Mouse (Mus musculus): ENCODE data around the gene Nptxr. TPM values are rescaled to one million over a fixed set of nuclear protein-coding genes. Genes with fewer than 3 reads are reported as not detected.

Gene Nptxr
- total and polyA plus RNA-seq, 3 experiments: 0.09 to 2.1 (median 0.14) TPM

DNA sequence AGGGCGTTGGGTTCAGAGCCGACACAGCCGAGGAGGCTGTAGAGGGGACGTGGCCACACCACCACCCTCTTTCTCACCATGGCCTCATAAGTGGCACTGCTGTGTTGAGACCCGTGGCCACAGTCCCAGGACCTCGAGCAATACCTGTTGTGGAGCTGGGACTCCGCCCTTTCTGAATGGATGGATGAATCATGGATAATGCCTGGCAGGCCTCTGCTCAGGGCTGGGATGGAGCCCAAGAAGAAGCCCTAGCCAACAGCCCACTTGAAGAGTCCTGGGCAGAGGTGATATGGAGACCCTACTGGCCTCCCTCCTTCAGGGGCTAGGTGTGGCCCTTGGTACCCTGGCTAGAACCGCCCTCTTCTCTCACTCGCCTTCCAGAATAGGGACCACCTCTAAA lies 41.6 kb downstream of the Nptxr start:
- dilution Hi-C loops (cut with MboI; ENCODE audit: extremely low pct_ligation_motif_present, extremely low pct_unique_long_range_greater_than_20kb, low sequenced_read_pairs) (no loop called here), in situ Hi-C loops (cut with MboI; ENCODE audit: low pct_ligation_motif_present, low pct_unique_long_range_greater_than_20kb, low sequenced_read_pairs) (no loop called here)
- Histone ChIP-seq H3K27me3 (replicated peaks) (no peaks in the 10 kb centered on the region), H3K27ac (ENCODE audit: insufficient read depth, low read depth) (no peak overlapping the region), H3K9ac (ENCODE audit: insufficient read depth, low read depth) (no peak overlapping the region), H3K9me3 (replicated peaks; ENCODE audit: low read length) (no peaks in the 10 kb centered on the region), H3K4me2 (ENCODE audit: insufficient read depth, low read depth, poor library complexity, severe bottlenecking) (no peak overlapping the region), H3K79me2 (replicated peaks; ENCODE audit: control insufficient read depth, extremely low read depth, insufficient read depth, poor library complexity, severe bottlenecking) (no peaks in the 10 kb centered on the region), H3K4me3 (replicated peaks in 1 of 3; ENCODE audit: low read depth in 2 of 3, low read length in 2 of 3, poor library complexity in 1 of 3) (no peak overlapping the region), H3K4me1 (ENCODE audit: control insufficient read depth in 1 of 2, insufficient read depth in 2 of 2) (peaks cover 0 to 6% of the 10 kb centered on the region in 2 experiments; a peak in 3 of 4 replicates), H3K36me3 (replicated peaks in 1 of 2; ENCODE audit: control insufficient read depth in 1 of 2, insufficient read depth in 1 of 2, low read length in 1 of 2) (peaks cover 7 to 52% of the 10 kb centered on the region in 2 experiments)
- TF ChIP-seq USF2 (conservative IDR thresholded peaks at IDR 0.05; ENCODE audit: low read depth, low read length) (no peak), ELF1 (IDR thresholded peaks at IDR 0.05; ENCODE audit: low read depth, low read length) (no peak), MYC (IDR thresholded peaks at IDR 0.05; ENCODE audit: low read depth, low read length) (no peak), RCOR1 (conservative IDR thresholded peaks at IDR 0.05; ENCODE audit: low read depth, low read length) (no peak), HCFC1 (IDR thresholded peaks at IDR 0.05; ENCODE audit: low read depth, low read length) (no peak), CTCF (conservative IDR thresholded peaks at IDR 0.05 in 1 of 2, IDR thresholded peaks at IDR 0.05 in 1 of 2; ENCODE audit: low read depth in 2 of 2, low read length in 2 of 2) (no peak), ZMIZ1 (IDR thresholded peaks at IDR 0.05; ENCODE audit: low read depth, low read length) (no peak), POLR2AphosphoS2 (IDR thresholded peaks at IDR 0.05; ENCODE audit: low read depth, low read length) (no peak), ETS1 (conservative IDR thresholded peaks at IDR 0.05; ENCODE audit: low read depth, low read length) (no peak), UBTF (IDR thresholded peaks at IDR 0.05; ENCODE audit: low read depth, low read length) (no peak), PAX5 (IDR thresholded peaks at IDR 0.05; ENCODE audit: low read length) (no peak), MAZ (IDR thresholded peaks at IDR 0.05; ENCODE audit: low read depth, low read length) (no peak), NRF1 (IDR thresholded peaks at IDR 0.05; ENCODE audit: low read depth, low read length) (no peak), ZKSCAN1 (IDR thresholded peaks at IDR 0.05; ENCODE audit: borderline replicate concordance, low read depth, low read length) (no peak), JUN (IDR thresholded peaks at IDR 0.05; ENCODE audit: insufficient read depth, low read depth, low read length) (no peak), ZNF384 (IDR thresholded peaks at IDR 0.05; ENCODE audit: low read depth, low read length) (no peak), MAX (IDR thresholded peaks at IDR 0.05; ENCODE audit: low read length) (no peak), SMC3 (IDR thresholded peaks at IDR 0.05; ENCODE audit: low read depth, low read length) (no peak), TBP (conservative IDR thresholded peaks at IDR 0.05; ENCODE audit: low read depth, low read length) (no peak)
- DNase-seq (ENCODE audit: extremely low read depth): no peak

DNA sequence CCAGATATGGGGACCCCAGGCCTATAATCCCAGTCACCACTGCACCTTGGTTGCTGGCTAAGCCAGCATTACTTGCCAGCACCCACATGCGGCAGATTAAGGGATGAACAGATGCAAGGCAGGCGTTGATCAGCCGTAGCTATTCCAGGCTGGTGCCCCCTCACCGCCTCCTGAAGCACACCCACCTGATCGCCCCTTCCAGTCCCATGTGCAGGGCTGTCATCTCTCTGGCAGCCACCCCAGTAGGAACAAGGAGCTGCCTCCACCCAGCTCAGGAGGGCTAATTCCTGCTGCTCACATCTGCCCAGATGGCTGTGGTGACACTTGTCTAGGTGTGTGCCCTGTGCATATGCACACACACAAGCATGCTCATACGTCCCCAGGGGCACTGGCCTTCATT lies 43.6 kb downstream of the Nptxr start:
- no peak overlapping the region for H3K27ac ChIP-seq (ENCODE audit: insufficient read depth, low read depth)
- H3K9me3 ChIP-seq (replicated peaks; ENCODE audit: low read length): no peaks in the 10 kb centered on the region
- in situ Hi-C loops (cut with MboI; ENCODE audit: low pct_ligation_motif_present, low pct_unique_long_range_greater_than_20kb, low sequenced_read_pairs): no loop called here
- H3K79me2 ChIP-seq (replicated peaks; ENCODE audit: control insufficient read depth, extremely low read depth, insufficient read depth, poor library complexity, severe bottlenecking): no peaks in the 10 kb centered on the region
- no peak overlapping the region for H3K9ac ChIP-seq (ENCODE audit: insufficient read depth, low read depth)
- H3K4me1 ChIP-seq (ENCODE audit: control insufficient read depth in 1 of 2, insufficient read depth in 2 of 2): peaks cover 0 to 13% of the 10 kb centered on the region in 2 experiments; a peak in 2 of 4 replicates
- H3K4me2 ChIP-seq (ENCODE audit: insufficient read depth, low read depth, poor library complexity, severe bottlenecking): no peak overlapping the region
- H3K36me3 ChIP-seq (replicated peaks in 1 of 2; ENCODE audit: control insufficient read depth in 1 of 2, insufficient read depth in 1 of 2, low read length in 1 of 2): peaks cover 7 to 51% of the 10 kb centered on the region in 2 experiments
- no peak overlapping the region for H3K4me3 ChIP-seq (replicated peaks in 1 of 3; ENCODE audit: low read depth in 2 of 3, low read length in 2 of 3, poor library complexity in 1 of 3)
- DNase-seq (ENCODE audit: extremely low read depth): no peak
- no peak for TF ChIP-seq POLR2A (IDR thresholded peaks at IDR 0.05; ENCODE audit: low read depth, low read length)
- no peak for TF ChIP-seq MAFK (IDR thresholded peaks at IDR 0.05; ENCODE audit: insufficient replicate concordance, low read length)
- no peak for TF ChIP-seq USF2 (conservative IDR thresholded peaks at IDR 0.05; ENCODE audit: low read depth, low read length)
- no peak for TF ChIP-seq KAT2A (IDR thresholded peaks at IDR 0.05; ENCODE audit: insufficient replicate concordance, low read length)
- no peak for TF ChIP-seq ZKSCAN1 (IDR thresholded peaks at IDR 0.05; ENCODE audit: borderline replicate concordance, low read depth, low read length)
- TF ChIP-seq IRF4 (IDR thresholded peaks at IDR 0.05; ENCODE audit: low read depth, low read length): no peak
- no peak for TF ChIP-seq MYC (IDR thresholded peaks at IDR 0.05; ENCODE audit: low read depth, low read length)
- no peak for TF ChIP-seq JUN (IDR thresholded peaks at IDR 0.05; ENCODE audit: insufficient read depth, low read depth, low read length)
- no peaks in the 10 kb centered on the region for H3K27me3 ChIP-seq (replicated peaks)
- dilution Hi-C loops (cut with MboI; ENCODE audit: extremely low pct_ligation_motif_present, extremely low pct_unique_long_range_greater_than_20kb, low sequenced_read_pairs): no loop called here

All from CH12.LX (cell line).